Mouse (Mus musculus) thymus, postnatal 0 days (tissue): ENCODE data around the gene Slco3a1. TPM values are rescaled to one million over a fixed set of nuclear protein-coding genes. Genes with fewer than 3 reads are reported as not detected.

Experiments used
- DNase-seq: peaks from one replicate; pipeline ENCODE4 v3.0.0-alpha.2; 2015; ENCODE audit warnings: low spot score
- polyA plus RNA-seq: library from polyadenylated mRNA; unstranded; fragments of >200 nt; fragmentation: Nextera tagmentation; extraction: Ambion mirVana; gene quantifications from 2 replicates; pipeline ENCODE4 v1.2.1, GENCODE M21; 2015

The Slco3a1 gene
- polyA plus RNA-seq: 11.0 and 11.3 TPM in 2 replicates

- peak; percentile 73 for DNase-seq
Observed at GRCm38 (mm10) chr7:74554608-74555311, at the start of gene Slco3a1. Slco3a1 (minus strand) TSS chr7:74554780.

DNA sequence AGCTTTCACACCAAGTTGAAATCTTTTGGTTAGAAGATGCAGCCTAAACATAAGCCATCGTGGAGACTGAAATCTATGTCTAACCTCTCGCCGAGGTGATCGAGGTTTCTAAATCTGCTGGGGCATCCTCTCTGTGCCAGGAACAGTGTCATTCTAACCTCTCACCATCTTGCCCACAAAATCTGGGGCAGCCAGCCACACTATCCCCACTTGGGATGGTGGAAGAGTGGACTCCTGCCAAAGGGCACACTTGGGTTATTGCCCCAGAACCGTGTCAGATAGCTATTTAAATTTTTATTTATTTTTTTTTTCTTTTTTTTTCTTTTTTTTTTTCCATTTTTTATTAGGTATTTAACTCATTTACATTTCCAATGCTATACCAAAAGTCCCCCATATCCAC lies 46.4 kb upstream of the Slco3a1 start:
- no peak for DNase-seq

DNA sequence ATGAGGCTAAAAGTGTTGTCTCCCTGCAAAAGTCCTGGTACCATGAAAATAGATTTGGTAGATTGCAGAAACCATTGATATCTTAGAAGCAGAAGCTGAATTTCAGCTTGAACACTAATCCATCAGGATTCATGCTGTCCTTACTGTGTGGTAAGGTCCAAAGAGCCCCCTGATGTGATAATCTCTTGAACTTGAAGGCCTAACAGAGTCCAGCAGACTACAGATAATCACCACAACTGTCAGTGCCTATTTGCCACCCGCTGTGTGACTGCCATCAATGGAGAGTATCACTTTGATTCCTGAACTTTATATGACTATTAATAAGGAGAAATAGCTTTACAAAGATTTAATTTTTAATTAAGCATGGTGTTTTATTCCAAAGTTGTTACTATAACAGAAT lies 24.8 kb upstream of the Slco3a1 start:
- DNase-seq: no peak

DNA sequence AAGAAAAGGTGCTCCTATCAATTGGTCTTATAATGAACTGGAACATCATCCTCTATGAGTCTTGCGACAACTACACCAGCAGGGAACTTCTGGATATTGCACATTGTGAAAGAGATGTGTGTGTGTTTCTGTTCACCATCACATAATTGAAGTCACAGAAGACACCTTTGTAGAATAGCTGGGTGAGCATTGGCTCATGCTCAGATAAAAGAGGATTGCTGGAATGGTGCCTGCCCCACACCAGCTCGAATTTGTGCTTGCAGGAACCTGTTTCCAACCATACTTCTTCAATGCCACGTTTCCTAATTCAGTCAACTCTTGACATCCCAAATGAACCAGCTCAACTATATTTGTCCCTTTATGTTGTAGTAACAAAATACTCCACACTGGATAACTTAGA lies 21.1 kb upstream of the Slco3a1 start:
- no peak for DNase-seq

DNA sequence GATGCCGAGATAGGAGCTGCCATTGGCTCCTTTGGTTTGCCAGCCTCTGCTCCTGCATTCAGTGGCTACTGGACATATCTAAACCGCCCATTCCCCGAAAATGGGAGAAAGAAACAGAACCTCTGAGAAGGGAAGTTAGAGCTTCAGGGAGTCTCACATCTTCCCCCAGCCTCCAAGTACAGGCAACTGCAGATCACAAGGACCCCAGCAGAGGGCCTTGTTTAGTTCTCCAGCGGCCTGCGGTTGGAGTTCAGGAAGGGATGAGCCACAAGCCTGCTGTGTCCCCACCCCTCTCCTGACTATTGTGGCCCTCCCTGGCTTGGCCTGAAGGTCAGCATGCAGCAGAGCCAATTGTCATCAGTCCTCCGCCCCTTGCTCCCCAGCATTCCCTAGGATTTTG lies 836 bp upstream of the Slco3a1 start:
- peak; percentile 47 for DNase-seq

GRCm38 (mm10) chr7:74554041-74554561 lies 479 bp downstream of the Slco3a1 start:
- DNase-seq: no peak

- no peak for DNase-seq
Observed at GRCm38 (mm10) chr7:74553111-74553650, 1.4 kb downstream of the Slco3a1 start.

DNA sequence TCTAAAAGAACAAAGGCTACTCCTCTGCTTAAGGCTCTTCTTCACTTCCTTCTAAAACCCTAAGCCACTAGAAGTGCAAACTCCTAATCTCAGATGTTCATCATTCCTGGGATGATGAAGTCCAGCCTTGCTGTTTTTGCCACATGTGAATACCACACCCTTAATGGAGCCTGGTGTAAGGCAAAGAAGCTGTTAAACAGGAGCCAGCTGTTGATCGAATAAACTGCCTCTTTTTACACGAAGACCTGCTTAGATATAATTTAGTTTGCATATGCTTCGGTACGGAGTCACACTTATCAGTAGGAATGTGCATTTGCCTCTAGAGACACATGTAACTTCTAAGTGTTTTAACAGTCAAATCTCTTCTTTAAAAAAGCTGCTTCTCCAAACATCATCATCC lies 2.0 kb downstream of the Slco3a1 start:
- no peak for DNase-seq

GRCm38 (mm10) chr7:74552000-74552358 lies 2.6 kb downstream of the Slco3a1 start:
- peak; percentile 39 for DNase-seq

GRCm38 (mm10) chr7:74551338-74551999 lies 3.1 kb downstream of the Slco3a1 start:
- peak; percentile 62 for DNase-seq

- no peak for DNase-seq
Observed at GRCm38 (mm10) chr7:74549686-74550085, 4.9 kb downstream of the Slco3a1 start.

DNA sequence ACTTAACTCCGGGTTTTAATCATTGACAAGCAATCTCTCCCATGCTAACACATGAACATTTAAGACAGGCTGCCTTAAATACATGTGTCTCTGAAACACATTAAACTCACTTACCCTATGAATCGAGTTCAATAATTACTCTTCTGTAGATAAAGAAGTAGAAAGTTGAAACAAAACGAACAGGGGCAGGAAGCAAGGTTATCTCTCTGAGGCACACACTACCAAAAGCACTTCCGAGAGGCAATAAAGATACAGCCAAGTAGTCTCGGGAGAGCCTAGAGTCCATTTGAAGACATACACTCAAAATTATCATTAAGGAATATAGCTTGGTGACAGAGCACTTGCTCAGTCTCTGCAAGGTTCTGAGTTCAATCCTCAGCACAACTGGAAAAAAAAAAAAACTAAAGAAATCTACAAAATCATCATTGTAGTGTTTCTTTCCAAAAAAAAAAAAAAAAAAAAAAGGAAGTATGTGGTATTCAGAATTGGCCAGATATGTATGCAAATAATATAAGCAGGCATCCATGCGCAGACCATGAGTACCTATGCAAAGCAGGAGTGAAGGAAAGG lies 5.5 kb downstream of the Slco3a1 start:
- no peak for DNase-seq

DNA sequence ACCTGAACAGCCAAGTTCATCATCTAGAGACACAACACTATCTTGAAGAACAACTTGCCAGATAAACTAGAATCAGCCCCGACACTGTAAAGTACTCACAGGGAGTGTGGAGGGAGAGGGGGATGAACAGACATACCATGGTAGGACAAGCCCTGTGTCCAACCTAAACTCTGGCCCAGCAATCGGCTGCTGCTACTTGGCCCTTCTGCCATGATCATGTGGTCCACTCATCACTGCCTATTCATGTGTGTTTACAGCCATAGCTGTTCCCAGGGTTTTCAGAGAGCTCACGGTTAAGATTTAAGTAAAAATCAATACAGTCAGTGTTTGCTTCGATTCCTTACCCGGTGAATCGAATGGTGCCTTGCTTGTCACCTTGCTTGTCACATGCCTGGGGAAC lies 7.9 kb downstream of the Slco3a1 start:
- no peak for DNase-seq

- DNase-seq: no peak
Observed at GRCm38 (mm10) chr7:74545498-74545990, 9.0 kb downstream of the Slco3a1 start.

GRCm38 (mm10) chr7:74544306-74544705 lies 10.3 kb downstream of the Slco3a1 start:
- peak; percentile 85 for DNase-seq

GRCm38 (mm10) chr7:74541958-74542357 lies 12.6 kb downstream of the Slco3a1 start:
- no peak for DNase-seq

DNA sequence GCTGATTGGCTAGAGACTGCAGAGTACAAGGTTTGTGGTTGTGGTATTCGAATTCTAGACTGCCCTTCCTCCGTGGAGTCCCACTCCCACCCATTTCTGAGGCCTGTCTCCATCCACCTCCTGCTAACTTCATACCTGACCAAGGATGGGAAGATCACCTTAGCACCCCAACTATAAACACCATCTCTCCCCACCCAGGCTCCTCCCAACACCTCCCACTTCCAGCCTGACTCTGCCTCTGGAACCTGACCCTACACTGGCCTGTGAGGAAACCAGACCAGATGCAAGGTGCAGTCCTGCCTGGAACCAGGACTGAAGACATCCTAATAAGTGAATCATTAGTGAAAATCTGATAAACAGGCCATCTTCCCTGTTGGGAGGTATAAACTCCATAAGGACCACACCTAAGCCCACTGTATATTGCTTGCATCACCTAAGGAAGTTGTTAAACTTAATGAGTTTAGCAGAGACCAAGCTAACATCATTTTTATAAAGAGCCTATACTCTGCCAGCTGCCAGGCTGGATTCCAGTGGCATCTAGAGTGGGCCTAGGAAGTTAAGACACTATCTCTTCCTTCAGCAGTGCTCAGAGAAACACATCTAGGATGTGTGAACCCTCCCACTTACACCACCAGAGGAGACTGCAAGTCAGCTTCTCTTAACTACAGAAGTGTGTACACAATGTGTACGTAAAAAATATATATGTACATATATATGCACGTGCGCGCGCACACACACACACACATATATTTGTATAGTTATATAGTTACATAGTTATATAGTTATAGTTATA lies 13.5 kb downstream of the Slco3a1 start:
- no peak for DNase-seq

- no peak for DNase-seq
Observed at GRCm38 (mm10) chr7:74536186-74536585, 18.4 kb downstream of the Slco3a1 start.

DNA sequence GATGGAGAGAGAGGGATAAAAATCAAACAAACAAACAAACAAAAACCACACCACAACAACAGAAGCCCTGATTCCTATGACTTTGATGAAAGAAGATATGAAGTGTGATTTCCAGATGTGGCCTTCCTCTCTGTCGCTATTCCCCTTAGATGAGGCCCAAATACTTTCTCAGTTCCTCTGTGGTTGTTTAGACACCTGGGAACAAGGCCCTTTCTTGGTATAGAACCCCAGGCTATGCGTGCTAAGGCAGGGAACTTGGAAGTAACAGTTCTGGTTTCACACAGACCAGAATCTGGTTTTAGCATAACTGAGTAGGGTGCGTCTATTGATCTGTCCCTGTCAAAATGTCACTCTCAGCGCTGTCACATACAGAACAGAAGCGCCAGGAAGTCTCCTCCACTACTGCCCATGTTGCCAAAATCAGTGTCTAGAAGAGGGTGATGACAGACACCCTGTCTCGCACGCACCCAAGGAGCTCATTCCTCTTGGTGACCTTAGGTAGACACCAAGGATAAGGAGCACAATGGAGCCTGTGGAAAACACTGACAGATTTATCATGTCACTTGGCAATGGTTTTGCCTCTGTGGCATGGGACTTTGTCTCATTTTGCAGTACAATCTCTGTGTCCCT lies 23.0 kb downstream of the Slco3a1 start:
- DNase-seq: no peak

GRCm38 (mm10) chr7:74529877-74530276 lies 24.7 kb downstream of the Slco3a1 start:
- peak; percentile 40 for DNase-seq
